Mouse (Mus musculus): Measurements from ENCODE around the gene Wdcp. TPM values are rescaled to one million over a fixed set of nuclear protein-coding genes. Genes with fewer than 3 reads are reported as not detected.
A peak's percentile ranks its signal among the peaks of the same experiment; 100 is the strongest.
"Not testable (repeated sequence)": the region's sequence is repeated elsewhere in the genome, so short reads cannot be mapped to it uniquely, and the experiment has no call there.

Wdcp gene
- total RNA-seq, 1 experiment from 2014 or later = 16.7 TPM

DNA sequence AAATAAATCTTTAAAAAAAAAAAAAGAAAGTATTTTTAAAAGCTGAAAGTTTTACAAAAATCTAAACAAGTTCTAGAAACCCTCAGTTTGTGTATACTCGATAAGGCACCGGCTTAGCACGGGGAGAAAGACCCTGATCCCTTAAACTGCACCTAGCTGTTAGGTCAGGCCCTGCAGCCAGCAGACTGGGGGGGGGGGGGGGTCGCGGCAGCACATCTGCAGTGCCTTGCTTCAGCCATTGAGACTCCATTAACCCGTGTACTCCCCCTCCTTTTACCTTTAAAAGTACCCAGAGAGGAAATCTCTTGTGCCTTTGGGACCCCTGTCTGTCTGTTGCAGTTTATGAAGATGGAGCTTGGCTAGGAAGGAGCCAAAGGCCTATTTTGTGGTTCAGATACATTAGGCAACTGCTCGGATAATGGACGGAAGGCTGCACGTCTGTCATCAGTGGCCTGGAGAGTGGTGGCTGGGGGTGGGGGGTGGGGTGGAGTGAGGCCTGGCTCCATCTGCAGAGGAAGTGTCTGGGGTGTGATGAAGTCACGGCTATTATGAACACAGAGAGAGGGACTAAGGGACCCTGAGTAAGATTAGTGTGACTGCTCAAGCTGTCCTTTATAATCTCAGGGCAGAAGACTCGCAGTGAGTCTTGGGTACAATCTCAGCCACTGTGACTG is 16.3 kb downstream of the Wdcp start:
- ATAC-seq (replicated peaks in 1 of 2; ENCODE audit: insufficient read depth in 1 of 2, low FRiP score in 2 of 2, low TSS enrichment in 1 of 2, low read depth in 1 of 2, poor library complexity in 2 of 2, severe bottlenecking in 2 of 2) = no peak

DNA sequence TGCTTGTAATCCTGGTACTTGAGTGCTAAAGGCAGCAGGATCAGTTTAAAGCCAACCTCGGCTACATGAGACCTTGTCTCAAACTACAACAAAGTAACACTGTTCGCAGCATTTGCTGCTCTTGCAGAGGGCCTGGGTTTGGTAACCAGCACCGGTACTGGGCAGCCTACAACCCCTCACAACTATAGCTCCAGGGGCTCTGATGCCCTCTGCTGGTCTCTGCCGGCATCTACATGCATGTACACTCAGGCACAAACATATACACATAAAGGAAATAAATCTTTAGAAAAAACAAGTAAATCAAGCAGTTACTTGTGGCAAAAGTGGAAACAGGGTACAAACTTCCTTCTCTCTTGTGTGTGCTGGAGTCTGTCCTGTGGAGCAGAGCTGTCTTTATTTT is 19.6 kb downstream of the Wdcp start:
- ATAC-seq (replicated peaks in 1 of 2; ENCODE audit: insufficient read depth in 1 of 2, low FRiP score in 2 of 2, low TSS enrichment in 1 of 2, low read depth in 1 of 2, poor library complexity in 2 of 2, severe bottlenecking in 2 of 2) = no peak

DNA sequence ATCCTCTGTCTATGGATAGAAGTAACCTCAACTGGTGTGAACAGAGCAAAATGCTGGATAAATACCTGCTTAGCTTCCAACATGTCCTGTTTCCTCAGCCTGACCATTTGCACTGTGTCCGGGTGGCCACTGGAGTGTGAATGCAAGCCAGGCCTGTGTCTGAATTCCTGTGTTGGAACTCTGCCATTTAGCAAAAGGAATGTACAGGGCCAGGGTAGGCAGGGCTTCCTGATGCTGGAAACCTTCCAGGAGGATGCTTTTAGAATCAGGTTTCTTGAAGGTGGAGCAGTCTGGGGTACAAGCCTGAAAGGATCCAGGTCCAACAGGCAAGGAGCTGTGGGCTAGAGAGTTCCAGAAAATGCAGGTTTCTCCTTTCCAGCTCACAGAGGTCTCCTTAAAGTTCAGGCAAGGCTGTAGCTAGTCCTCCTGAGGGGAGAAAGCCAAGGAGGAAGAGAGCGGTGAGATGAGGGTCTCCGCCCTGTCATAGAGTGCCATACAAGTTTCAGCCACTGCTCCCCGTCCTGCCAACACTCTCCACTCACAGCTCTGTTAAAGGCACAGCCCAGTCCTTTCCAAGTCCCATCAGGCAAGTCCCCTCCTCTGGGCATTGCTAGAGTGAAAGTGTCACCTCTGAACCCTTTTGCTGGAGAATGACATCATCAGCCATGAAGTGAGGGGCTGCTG is 20.7 kb downstream of the Wdcp start:
- ATAC-seq (replicated peaks in 1 of 2; ENCODE audit: insufficient read depth in 1 of 2, low FRiP score in 2 of 2, low TSS enrichment in 1 of 2, low read depth in 1 of 2, poor library complexity in 2 of 2, severe bottlenecking in 2 of 2) = no peak

DNA sequence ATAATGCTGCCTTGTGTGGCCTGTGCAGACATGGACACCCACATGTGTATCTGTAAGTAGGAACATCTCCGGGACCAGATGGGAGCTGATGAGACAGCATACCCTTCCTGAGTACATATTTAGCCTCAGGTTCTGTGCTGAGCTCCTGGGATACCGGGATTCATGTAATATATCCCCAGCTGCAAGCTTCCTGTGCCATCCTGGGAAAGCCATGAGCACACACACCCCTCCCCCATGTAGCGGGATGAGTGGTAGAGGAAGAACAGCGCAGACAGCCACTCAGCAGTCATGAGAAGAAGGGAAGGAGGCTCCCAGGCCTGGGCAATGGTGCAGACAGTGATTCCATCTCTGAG is 21.2 kb downstream of the Wdcp start:
- ATAC-seq (replicated peaks in 1 of 2; ENCODE audit: insufficient read depth in 1 of 2, low FRiP score in 2 of 2, low TSS enrichment in 1 of 2, low read depth in 1 of 2, poor library complexity in 2 of 2, severe bottlenecking in 2 of 2) = no peak

DNA sequence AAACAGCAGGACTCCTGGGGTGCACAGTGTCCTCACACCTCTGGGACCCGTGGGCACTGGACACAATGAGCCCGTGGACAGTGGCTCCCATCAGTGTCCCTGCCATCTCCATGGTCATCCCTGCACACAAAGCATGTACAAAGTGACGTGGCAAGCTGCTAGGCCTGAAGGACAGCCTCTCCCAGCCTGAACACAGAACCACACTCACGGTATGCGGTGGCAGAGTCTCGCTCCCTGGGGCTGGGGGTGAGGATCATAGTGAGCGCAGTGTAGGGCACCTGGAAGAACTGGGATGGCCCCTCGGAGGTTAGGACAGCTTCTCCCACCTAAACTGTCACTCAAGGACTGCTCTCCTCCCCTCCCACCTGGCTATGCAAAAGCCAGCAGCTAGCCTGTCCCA is 25.8 kb downstream of the Wdcp start:
- ATAC-seq (replicated peaks in 1 of 2; ENCODE audit: insufficient read depth in 1 of 2, low FRiP score in 2 of 2, low TSS enrichment in 1 of 2, low read depth in 1 of 2, poor library complexity in 2 of 2, severe bottlenecking in 2 of 2) = no peak

DNA sequence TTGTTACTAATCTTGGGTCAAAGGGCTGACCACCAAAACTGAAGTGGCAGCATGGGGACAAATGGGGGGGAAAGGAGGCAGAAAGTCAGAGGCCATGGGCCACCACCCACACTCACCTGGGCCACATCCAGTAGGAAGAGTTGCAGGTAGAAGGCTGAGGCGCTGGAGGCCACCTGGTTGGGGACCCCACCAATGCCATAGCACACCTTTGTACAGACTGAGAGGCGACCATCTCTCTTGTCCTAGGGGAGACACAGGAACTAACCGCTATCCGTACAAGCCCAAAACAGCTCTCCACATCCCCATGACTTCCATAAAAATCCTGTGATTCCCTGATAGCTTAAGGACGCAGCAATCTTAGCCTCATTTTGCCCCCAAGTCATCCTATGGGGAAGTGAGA is 28.2 kb downstream of the Wdcp start:
- no peak for ATAC-seq (replicated peaks in 1 of 2; ENCODE audit: insufficient read depth in 1 of 2, low FRiP score in 2 of 2, low TSS enrichment in 1 of 2, low read depth in 1 of 2, poor library complexity in 2 of 2, severe bottlenecking in 2 of 2)

DNA sequence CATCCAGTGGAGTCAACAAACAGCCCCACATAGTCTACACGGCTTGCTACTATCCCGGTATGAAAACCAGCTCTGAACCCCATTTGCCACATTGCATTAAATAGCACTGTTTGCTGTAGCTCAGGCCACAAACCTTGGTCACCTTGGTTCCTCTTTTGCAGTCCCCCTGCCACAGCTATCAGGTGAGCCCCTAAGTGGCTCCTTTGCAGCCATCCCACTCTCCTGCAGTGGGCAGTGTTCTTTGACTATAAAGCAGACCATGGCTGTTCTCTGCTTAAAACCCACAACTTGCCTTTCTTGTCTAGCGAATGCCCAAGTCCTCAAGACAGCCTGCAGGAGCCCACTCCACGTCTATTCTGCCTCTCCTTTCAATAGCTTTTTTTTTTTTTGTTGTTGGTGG is 29.2 kb downstream of the Wdcp start:
- ATAC-seq (replicated peaks in 1 of 2; ENCODE audit: insufficient read depth in 1 of 2, low FRiP score in 2 of 2, low TSS enrichment in 1 of 2, low read depth in 1 of 2, poor library complexity in 2 of 2, severe bottlenecking in 2 of 2) = no peak

DNA sequence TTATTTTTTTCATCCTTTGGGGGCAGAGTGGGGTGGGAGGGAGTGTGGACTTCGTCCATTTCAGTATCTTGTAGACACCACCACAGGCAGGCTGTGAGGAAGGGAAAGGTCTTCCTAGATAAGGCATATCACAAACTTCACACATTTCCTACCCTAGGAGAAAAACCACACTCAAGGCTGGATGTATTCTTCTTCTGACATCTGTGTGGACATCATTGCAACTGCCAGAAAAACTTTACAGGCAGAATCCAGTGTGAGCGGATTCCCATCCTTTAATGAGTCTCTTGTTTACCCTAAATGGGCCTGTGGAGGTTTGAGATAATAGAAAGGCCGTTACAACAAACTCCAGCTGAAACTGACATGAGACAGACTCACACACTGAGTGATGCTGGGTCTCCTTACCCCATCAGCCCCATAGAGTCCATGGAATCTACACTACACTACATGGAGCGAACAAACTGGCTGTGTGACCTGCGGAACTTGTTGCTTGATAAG is 29.9 kb downstream of the Wdcp start:
- ATAC-seq (replicated peaks in 1 of 2; ENCODE audit: insufficient read depth in 1 of 2, low FRiP score in 2 of 2, low TSS enrichment in 1 of 2, low read depth in 1 of 2, poor library complexity in 2 of 2, severe bottlenecking in 2 of 2) = peak in 1 of 2 experiments; percentile 36; a peak in 1 of 4 replicates

DNA sequence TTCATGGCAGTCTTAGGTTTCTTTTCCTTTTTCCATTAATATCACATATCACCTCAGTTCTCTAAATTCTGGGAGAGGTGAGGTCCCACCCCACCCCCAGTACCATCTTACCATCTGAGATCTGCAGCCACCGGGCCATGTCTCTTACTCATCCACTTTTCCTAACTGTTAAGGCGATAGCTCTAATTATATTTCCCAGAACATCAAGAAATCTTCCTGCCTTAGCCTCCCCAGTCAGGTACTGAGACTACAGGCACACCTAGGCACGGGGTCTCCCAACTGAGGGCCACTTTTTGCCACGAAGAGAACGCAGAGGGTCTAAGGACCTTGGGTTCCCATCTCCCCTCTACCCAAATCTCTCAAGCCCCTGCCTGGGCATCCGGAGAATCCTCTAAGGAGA is 30.4 kb downstream of the Wdcp start:
- ATAC-seq (replicated peaks in 1 of 2; ENCODE audit: insufficient read depth in 1 of 2, low FRiP score in 2 of 2, low TSS enrichment in 1 of 2, low read depth in 1 of 2, poor library complexity in 2 of 2, severe bottlenecking in 2 of 2) = no peak

DNA sequence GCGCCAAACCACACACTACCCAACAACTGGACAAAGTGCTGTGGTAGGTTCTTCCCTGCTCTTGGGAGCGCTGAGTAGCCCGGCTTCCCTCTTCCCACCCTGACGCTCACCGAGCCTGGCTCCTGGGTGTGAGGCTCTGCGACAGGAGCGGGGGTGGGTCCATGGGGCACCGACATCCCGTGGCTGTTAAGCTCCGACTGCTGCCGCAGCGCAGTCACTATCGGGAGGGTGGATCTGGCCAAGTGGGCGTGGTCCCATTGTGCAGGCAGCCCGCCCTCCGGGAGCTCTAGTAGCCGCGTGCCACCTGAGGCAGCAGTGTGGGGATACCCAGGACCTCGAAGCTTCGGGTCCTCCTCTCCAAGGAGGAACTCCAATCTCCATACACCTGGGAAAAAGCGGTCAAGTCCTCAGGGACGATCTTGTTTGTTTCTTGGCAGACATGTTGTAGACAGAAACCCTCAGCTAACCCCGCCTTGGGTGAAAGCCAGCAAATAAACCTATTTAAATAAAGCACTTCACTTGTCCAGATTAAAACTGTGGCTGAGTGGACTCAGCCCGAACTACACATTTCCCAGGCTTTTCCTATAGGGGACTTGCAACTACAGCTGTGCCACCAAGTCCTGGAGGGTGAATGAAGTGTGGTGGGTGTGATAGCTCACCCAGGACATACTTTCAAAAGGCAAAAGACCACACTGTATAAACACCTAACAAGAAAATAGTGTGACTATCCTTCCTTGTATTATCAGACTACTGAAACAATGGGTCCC is 31.2 kb downstream of the Wdcp start, which contains the start of gene Mfsd2b:
TSS of gene Mfsd2b (minus strand) at position 199 of the 767 bp plus-strand sequence.
- ATAC-seq (replicated peaks in 1 of 2; ENCODE audit: insufficient read depth in 1 of 2, low FRiP score in 2 of 2, low TSS enrichment in 1 of 2, low read depth in 1 of 2, poor library complexity in 2 of 2, severe bottlenecking in 2 of 2) = peak; percentile 87 to 91

DNA sequence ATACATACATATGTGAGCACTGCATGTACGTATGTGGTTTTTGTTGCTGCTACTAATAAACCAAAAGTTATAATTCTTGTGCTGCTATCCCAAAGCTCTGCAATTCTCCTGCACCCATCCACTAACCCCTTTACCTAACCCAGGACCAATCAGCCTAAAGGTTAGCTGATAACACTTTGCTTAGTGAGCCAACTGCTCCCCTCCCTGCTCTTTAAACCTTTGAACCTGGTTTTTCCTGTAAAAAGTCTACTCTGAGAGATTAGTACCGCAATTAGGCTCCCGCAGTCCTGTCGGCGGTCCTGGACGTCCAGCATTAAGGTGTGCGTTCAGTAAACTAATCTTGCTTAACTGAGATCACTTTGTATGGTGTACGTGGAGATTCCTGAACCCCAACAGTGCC is 32.5 kb downstream of the Wdcp start:
- no peak for ATAC-seq (replicated peaks in 1 of 2; ENCODE audit: insufficient read depth in 1 of 2, low FRiP score in 2 of 2, low TSS enrichment in 1 of 2, low read depth in 1 of 2, poor library complexity in 2 of 2, severe bottlenecking in 2 of 2)

DNA sequence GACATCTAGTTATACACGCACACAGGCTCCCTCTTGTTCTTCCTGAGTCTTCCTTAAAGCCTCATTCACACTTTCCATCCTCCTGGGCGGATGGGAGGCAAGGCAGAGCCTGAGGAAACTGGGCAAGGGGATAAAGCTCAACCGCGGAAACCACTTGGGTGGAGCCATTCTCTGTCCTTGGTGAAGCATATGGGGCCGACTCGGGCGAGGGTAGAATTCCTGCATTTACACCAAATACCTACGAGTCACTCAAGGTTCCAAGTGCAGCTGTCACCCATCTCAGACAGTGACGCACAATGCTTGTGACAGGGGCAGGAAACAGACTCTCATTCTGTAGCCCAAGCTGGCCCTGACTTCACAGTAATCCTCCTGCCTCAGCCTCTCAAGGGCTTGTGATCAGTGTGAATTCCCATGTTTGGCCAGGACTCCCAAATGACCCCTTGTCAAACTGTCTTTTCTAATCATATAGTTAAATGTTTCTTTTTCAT is 35.2 kb downstream of the Wdcp start:
- ATAC-seq (replicated peaks in 1 of 2; ENCODE audit: insufficient read depth in 1 of 2, low FRiP score in 2 of 2, low TSS enrichment in 1 of 2, low read depth in 1 of 2, poor library complexity in 2 of 2, severe bottlenecking in 2 of 2) = 0 out of 4 replicates have a peak, but pooled peaks of 1 of the 2 experiments have one; percentile 24

DNA sequence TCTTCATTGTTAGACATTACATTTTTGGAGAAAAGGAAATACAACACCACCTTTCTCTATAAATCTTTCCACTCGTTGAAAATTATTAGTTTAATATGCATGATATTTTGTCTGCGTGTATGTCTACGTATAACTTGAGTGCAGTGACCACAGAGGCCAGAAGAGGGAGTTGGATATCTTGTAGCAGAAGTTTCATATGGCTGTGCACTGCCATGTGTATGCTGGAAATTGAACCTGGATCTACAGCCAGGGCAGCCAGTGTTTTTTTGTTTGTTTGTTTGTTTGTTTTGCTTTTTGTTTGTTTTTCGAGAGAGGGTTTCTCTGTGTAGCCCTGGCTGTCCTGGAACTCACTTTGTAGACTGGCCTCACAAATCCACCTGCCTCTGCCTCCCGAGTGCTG is 35.9 kb downstream of the Wdcp start:
- ATAC-seq (replicated peaks in 1 of 2; ENCODE audit: insufficient read depth in 1 of 2, low FRiP score in 2 of 2, low TSS enrichment in 1 of 2, low read depth in 1 of 2, poor library complexity in 2 of 2, severe bottlenecking in 2 of 2) = no peak

DNA sequence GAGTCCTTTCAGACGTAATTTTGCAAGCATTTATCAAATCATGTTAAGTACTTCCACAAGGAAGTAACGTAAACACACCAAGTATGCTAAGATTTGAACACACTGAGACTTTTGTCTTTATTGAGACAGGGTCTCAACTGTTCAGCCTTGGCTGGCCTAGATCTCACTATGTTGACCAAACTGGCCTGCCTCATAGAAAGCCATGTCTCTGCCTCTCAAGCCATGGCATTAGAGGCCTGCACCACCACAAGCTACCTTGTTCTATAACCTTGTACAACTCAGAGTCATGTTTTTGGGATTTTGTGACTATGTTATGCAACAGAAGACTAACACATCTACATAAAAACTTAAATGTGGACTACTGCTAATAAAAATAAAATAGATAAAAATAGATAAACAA is 39.0 kb downstream of the Wdcp start:
- ATAC-seq (replicated peaks in 1 of 2; ENCODE audit: insufficient read depth in 1 of 2, low FRiP score in 2 of 2, low TSS enrichment in 1 of 2, low read depth in 1 of 2, poor library complexity in 2 of 2, severe bottlenecking in 2 of 2) = no peak

DNA sequence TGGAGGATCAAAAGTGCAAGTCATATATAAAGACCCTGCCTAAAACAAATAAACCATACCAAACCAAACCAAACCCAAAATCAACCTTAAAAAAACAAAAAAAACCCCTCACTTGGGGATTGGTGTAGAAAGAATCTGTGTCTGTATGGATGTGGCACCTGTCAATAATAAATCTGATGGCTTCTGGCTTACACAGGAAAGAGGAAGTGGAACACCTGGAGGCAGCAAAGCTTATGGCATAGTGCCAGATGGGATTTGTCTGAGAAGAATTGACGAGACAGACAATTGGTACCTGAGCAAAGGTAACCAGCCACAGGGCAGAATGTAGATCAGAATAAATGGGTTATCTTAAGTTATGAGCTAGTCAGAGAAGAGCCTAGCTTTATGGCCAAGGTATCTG is 42.0 kb downstream of the Wdcp start:
- no peak for ATAC-seq (replicated peaks in 1 of 2; ENCODE audit: insufficient read depth in 1 of 2, low FRiP score in 2 of 2, low TSS enrichment in 1 of 2, low read depth in 1 of 2, poor library complexity in 2 of 2, severe bottlenecking in 2 of 2)

DNA sequence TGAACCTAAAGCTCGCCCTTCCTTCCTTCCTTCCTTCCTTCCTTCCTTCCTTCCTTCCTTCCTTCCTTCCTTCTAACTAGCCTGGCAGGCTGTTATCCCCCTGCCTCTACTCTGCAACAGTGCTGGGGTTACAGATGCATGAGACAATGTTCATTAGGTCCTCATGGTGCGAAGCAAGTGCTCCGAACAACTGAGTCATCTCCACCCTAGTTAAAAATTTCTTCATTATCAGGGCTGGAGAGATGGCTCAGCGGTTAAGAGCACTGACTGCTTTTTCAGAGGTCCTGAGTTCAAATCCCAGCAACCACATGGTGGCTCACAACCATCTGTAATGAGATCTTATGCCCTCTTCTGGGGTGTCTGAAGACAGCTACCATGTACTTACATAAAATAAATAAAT is 43.5 kb downstream of the Wdcp start:
- not testable (repeated sequence) for ATAC-seq (replicated peaks in 1 of 2; ENCODE audit: insufficient read depth in 1 of 2, low FRiP score in 2 of 2, low TSS enrichment in 1 of 2, low read depth in 1 of 2, poor library complexity in 2 of 2, severe bottlenecking in 2 of 2)

DNA sequence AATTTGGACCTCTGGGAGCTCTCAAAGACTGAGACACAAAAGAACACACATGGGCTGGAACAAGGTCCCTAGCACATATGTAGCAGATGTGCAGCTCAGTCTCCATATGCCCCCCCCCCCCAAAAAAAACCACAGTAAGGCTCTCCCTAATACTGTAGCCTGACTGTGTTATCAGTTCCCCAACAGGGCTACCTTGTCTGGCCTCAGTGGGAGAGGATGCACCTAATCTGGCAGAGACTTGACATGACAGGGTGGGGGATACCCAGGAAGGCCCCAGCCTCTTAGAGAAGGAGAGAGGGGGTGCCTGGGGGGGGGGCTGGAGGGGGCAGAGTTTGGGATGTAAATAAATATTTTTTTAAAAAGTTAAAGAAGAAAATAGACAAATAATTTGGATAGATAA is 45.6 kb downstream of the Wdcp start:
- no peak for ATAC-seq (replicated peaks in 1 of 2; ENCODE audit: insufficient read depth in 1 of 2, low FRiP score in 2 of 2, low TSS enrichment in 1 of 2, low read depth in 1 of 2, poor library complexity in 2 of 2, severe bottlenecking in 2 of 2)

DNA sequence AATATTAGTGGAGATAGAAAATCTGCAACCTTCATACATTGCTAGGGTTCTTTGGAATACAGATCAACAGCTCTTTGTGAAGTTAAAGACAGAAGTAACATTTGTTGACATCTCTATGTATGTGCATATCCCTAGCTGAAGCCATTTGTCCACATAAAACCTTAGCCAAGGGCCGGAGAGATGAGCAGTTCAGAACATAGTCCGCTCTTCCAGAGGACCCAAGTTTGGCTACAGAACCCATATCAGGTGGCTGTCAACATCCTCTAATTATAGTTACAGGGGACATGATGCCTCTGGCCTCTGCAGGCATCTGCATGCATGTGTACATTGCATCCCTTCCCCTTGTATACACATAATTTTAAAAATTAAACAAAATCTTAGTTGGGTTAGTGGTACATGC is 46.1 kb downstream of the Wdcp start:
- ATAC-seq (replicated peaks in 1 of 2; ENCODE audit: insufficient read depth in 1 of 2, low FRiP score in 2 of 2, low TSS enrichment in 1 of 2, low read depth in 1 of 2, poor library complexity in 2 of 2, severe bottlenecking in 2 of 2) = no peak
